Mouse (Mus musculus): ENCODE results near the gene Asic2.

GRCm38 (mm10) chr11:81261259-81261658, 707.0 kb downstream of the Asic2 start:
- TF ChIP-seq CTCF (conservative IDR thresholded peaks at IDR 0.05; ENCODE audit: low read length): no peak
- TF ChIP-seq POU5F1 (IDR thresholded peaks at IDR 0.05; ENCODE audit: borderline replicate concordance, low read length): no peak
- no peak for TF ChIP-seq NANOG (IDR thresholded peaks at IDR 0.05; ENCODE audit: borderline replicate concordance, low read length)

Measured in E14TG2a.4 (cell line).